Mouse (Mus musculus) olfactory bulb, adult 2 months (tissue): ENCODE measurements around the gene Wnk2. TPM values are rescaled to one million over a fixed set of nuclear protein-coding genes. Genes with fewer than 3 reads are reported as not detected.

Experiments used
- H3K27ac ChIP-seq: fragments of 200-500 bp; 2 replicates; pipeline ENCODE4 v1.5.1; 2012; ENCODE audit warnings: low read depth, low read length; ENCODE audit not compliant: insufficient read depth
- H3K4me1 ChIP-seq: fragments of 200-500 bp; 2 replicates; pipeline ENCODE4 v1.6.1; 2012; ENCODE audit warnings: low read length; ENCODE audit not compliant: control insufficient read depth, insufficient read depth
- H3K4me3 ChIP-seq: fragments of 200-500 bp; 2 replicates; pipeline ENCODE4 v1.5.1; 2012; ENCODE audit warnings: mild to moderate bottlenecking, low read depth, low read length, moderate library complexity; ENCODE audit not compliant: insufficient read depth
- CTCF ChIP-seq: fragments of 200-500 bp; IDR thresholded peaks from 2 replicates; pipeline ENCODE4 v1.5.1; 2012; ENCODE audit warnings: low read depth, mild to moderate bottlenecking, low read length, moderate library complexity; ENCODE audit not compliant: insufficient read depth
- POLR2A ChIP-seq: fragments of 200-500 bp; IDR thresholded peaks from 2 replicates; pipeline ENCODE4 v1.6.1; 2012; ENCODE audit warnings: mild to moderate bottlenecking, low read depth, low read length, moderate library complexity; ENCODE audit not compliant: insufficient read depth
- WGBS: fragments of 180-500 bp; shearing (Covaris S2); methylation state at CpG from one replicate; pipeline ENCODE4 v1.1.7; 2018; 5-methylcytosine and 5-hydroxymethylcytosine counted together
- polyA plus RNA-seq: library from polyadenylated mRNA; stranded (reverse); fragments of >200 nt; gene quantifications from 2 replicates; pipeline ENCODE4 v1.2.4, GENCODE M21; 2012; ENCODE audit warnings: low replicate concordance; ENCODE audit not compliant: missing spikeins, insufficient read depth, insufficient read length

The Wnk2 gene
- polyA plus RNA-seq, 1 experiment: not detected

DNA sequence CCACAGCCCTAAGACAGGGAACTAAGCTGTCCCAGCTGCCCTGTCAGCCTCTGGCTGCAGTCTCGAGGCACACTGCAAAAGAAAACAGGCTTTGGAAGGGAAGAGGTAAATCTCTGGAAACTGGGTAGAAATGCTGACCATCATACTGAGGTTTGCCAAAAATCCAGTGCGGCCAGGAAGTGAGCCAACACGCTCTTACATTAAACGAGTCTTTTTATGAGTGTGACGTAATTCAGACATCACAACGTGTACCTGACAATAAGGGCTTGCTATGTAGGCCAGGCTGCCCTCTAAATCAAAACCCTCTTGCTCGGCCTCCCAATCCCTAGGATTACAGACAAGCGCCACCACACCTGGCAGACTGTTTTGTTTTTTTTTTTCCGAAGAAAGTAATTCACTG is 19.3 kb upstream of the Wnk2 start:
- TF ChIP-seq POLR2A (no peak), CTCF (no peak)
- 74% methylated on average over 9 of the region's 9 CpGs for WGBS
- Histone ChIP-seq H3K4me3 (no peak overlapping the region), H3K27ac (no peak overlapping the region), H3K4me1 (no peaks in the 10 kb centered on the region)

GRCm38 (mm10) chr13:49163645-49164044 is 15.8 kb upstream of the Wnk2 start:
- Histone ChIP-seq H3K4me1 (no peaks in the 10 kb centered on the region), H3K27ac (no peak overlapping the region), H3K4me3 (no peak overlapping the region)
- TF ChIP-seq CTCF (no peak), POLR2A (no peak)
- WGBS: 73% methylated on average over 7 of the region's 7 CpGs

DNA sequence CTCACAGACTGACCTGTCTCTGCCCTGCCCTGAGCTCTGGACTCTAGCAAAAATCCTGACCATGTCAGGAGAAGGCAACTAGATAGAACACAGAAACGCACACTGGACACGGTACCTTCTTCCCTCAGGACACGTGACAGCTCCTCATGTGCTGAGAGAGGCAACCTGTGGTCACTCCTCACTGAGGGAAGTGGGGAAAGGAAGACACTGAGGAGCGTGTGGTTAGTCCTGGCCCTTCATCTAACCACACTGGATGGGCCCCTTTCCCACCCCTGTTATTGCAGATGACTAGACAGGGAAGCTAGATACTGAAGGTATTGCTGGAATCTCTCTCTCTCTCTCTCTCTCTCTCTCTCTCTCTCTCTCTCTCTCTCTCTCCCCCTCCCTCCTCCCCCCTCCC is 14.9 kb upstream of the Wnk2 start:
- H3K27ac ChIP-seq: no peak overlapping the region
- H3K4me1 ChIP-seq: no peaks in the 10 kb centered on the region
- 91% methylated on average over 4 of the region's 4 CpGs for WGBS
- no peak overlapping the region for H3K4me3 ChIP-seq
- TF ChIP-seq CTCF (no peak), POLR2A (no peak)

GRCm38 (mm10) chr13:49161236-49161635 is 13.4 kb upstream of the Wnk2 start:
- 34% methylated on average over 2 of the region's 2 CpGs for WGBS
- H3K4me3 ChIP-seq: no peak overlapping the region
- TF ChIP-seq CTCF (no peak), POLR2A (no peak)
- no peaks in the 10 kb centered on the region for H3K4me1 ChIP-seq
- H3K27ac ChIP-seq: no peak overlapping the region

GRCm38 (mm10) chr13:49158040-49158713 is 10.4 kb upstream of the Wnk2 start:
- 75% methylated on average over 10 of the region's 10 CpGs for WGBS
- H3K27ac ChIP-seq: no peak overlapping the region
- peaks cover 4% of the 10 kb centered on the region for H3K4me1 ChIP-seq
- TF ChIP-seq CTCF (no peak), POLR2A (no peak)
- H3K4me3 ChIP-seq: no peak overlapping the region

- 73% methylated on average over 4 of the region's 4 CpGs for WGBS
- no peak for TF ChIP-seq POLR2A
- 0 out of 2 replicates have a peak, but pooled peaks have one; percentile 8 for TF ChIP-seq CTCF
- Histone ChIP-seq H3K27ac (no peak overlapping the region), H3K4me1 (peaks cover 4% of the 10 kb centered on the region), H3K4me3 (no peak overlapping the region)
Measured at GRCm38 (mm10) chr13:49156645-49157044, 8.8 kb upstream of the Wnk2 start.

GRCm38 (mm10) chr13:49154621-49155020 is 6.8 kb upstream of the Wnk2 start:
- 54% methylated on average over 7 of the region's 7 CpGs for WGBS
- H3K27ac ChIP-seq: no peak overlapping the region
- TF ChIP-seq POLR2A: no peak
- no peak for TF ChIP-seq CTCF

GRCm38 (mm10) chr13:49154028-49154427 is 6.2 kb upstream of the Wnk2 start:
- TF ChIP-seq CTCF (no peak), POLR2A (no peak)
- WGBS: 82% methylated on average over 10 of the region's 10 CpGs
- H3K4me3 ChIP-seq: no peak overlapping the region

More at GRCm38 (mm10) chr13:49154621-49155020, 6.8 kb upstream of the Wnk2 start:
- Histone ChIP-seq H3K4me3 (no peak overlapping the region), H3K4me1 (peaks cover 4% of the 10 kb centered on the region)

GRCm38 (mm10) chr13:49148687-49149086 is 873 bp upstream of the Wnk2 start:
- WGBS: 92% methylated on average over 4 of the region's 4 CpGs
- Histone ChIP-seq H3K27ac (no peak overlapping the region), H3K4me3 (no peak overlapping the region), H3K4me1 (peaks cover 28% of the 10 kb centered on the region)
- no peak for TF ChIP-seq POLR2A
- no peak for TF ChIP-seq CTCF

More at GRCm38 (mm10) chr13:49154028-49154427, 6.2 kb upstream of the Wnk2 start:
- Histone ChIP-seq H3K27ac (no peak overlapping the region), H3K4me1 (peaks cover 4% of the 10 kb centered on the region)
